Mouse (Mus musculus) lung, postnatal 10 days (tissue): ENCODE results near the gene Ift122.
"Not testable (repeated sequence)": the region's sequence is repeated elsewhere in the genome, so short reads cannot be mapped to it uniquely, and the experiment has no call there.

Experiments used
- DNase-seq: peaks from one replicate; pipeline ENCODE4 v3.0.0; 2021

Ift122 gene

GRCm38 (mm10) chr6:115846640-115847411 is 6.4 kb upstream of the Ift122 start:
- peak; percentile 82 for DNase-seq

- no peak for DNase-seq
Observed at GRCm38 (mm10) chr6:115848598-115849304, 4.5 kb upstream of the Ift122 start.

GRCm38 (mm10) chr6:115852446-115853090 is 702 bp upstream of the Ift122 start:
- no peak for DNase-seq

- DNase-seq, result no peak
Observed at GRCm38 (mm10) chr6:115853985-115854384, 715 bp downstream of the Ift122 start.

- no peak for DNase-seq
Observed at GRCm38 (mm10) chr6:115854432-115854831, 1.2 kb downstream of the Ift122 start.

- DNase-seq, result peak; percentile 40
Observed at GRCm38 (mm10) chr6:115855733-115856360, 2.6 kb downstream of the Ift122 start.

- DNase-seq, result peak; percentile 48
Observed at GRCm38 (mm10) chr6:115856361-115856745, 3.1 kb downstream of the Ift122 start.

- no peak for DNase-seq
Observed at GRCm38 (mm10) chr6:115859258-115859657, 6.0 kb downstream of the Ift122 start.

GRCm38 (mm10) chr6:115860027-115860556 is 6.8 kb downstream of the Ift122 start:
- DNase-seq, result peak; percentile 49

GRCm38 (mm10) chr6:115863340-115863841 is 10.1 kb downstream of the Ift122 start:
- peak; percentile 43 for DNase-seq

GRCm38 (mm10) chr6:115865246-115865645 is 12.0 kb downstream of the Ift122 start:
- DNase-seq, result no peak

- DNase-seq, result not testable (repeated sequence)
Observed at GRCm38 (mm10) chr6:115867157-115867556, 13.9 kb downstream of the Ift122 start.

GRCm38 (mm10) chr6:115871318-115871717 is 18.0 kb downstream of the Ift122 start:
- DNase-seq, result not testable (repeated sequence)

- DNase-seq, result no peak
Observed at GRCm38 (mm10) chr6:115877239-115877638, 24.0 kb downstream of the Ift122 start.

GRCm38 (mm10) chr6:115878694-115879093 is 25.4 kb downstream of the Ift122 start:
- DNase-seq, result peak; percentile 40

GRCm38 (mm10) chr6:115879736-115880135 is 26.5 kb downstream of the Ift122 start:
- no peak for DNase-seq

GRCm38 (mm10) chr6:115880751-115881150 is 27.5 kb downstream of the Ift122 start:
- peak; percentile 64 for DNase-seq

- DNase-seq, result peak; percentile 59
Observed at GRCm38 (mm10) chr6:115884018-115884417, 30.7 kb downstream of the Ift122 start.

- DNase-seq, result no peak
Observed at GRCm38 (mm10) chr6:115886894-115887293, 33.6 kb downstream of the Ift122 start.

GRCm38 (mm10) chr6:115888296-115888695 is 35.0 kb downstream of the Ift122 start:
- peak; percentile 49 for DNase-seq

- DNase-seq, result no peak
Observed at GRCm38 (mm10) chr6:115890601-115891000, 37.3 kb downstream of the Ift122 start.

- DNase-seq, result peak; percentile 49
Observed at GRCm38 (mm10) chr6:115891061-115891460, 37.8 kb downstream of the Ift122 start.
